Mouse (Mus musculus): ENCODE results near the gene 9830107B12Rik. TPM values are rescaled to one million over a fixed set of nuclear protein-coding genes. Genes with fewer than 3 reads are reported as not detected.

The 9830107B12Rik gene
- total and polyA plus RNA-seq, 2 experiments: not detected

- Histone ChIP-seq H3K27me3 (ENCODE audit: control insufficient read depth, insufficient read depth, low read length) (peaks cover 12% of the 10 kb centered on the region; the same call in 1 of the 2 replicates), H3K9ac (ENCODE audit: low read depth, low read length) (no peak overlapping the region), H3K4me3 (ENCODE audit: insufficient read depth, low read depth, low read length) (peak overlapping the region; percentile 4; the same call in 1 of the 2 replicates), H3K27ac (replicated peaks; ENCODE audit: insufficient read depth, low read depth, low read length) (no peak overlapping the region), H3K36me3 (ENCODE audit: control insufficient read depth, insufficient read depth, low read length) (no peaks in the 10 kb centered on the region), H3K79me2 (ENCODE audit: control insufficient read depth, insufficient read depth, low read length) (no peaks in the 10 kb centered on the region), H3K4me1 (ENCODE audit: control insufficient read depth, insufficient read depth, low read length) (no peaks in the 10 kb centered on the region; the same call in 1 of the 2 replicates)
- DNase-seq (ENCODE audit: extremely low read depth, low read depth, low spot score): peak; percentile 19
- 1% methylated on average over 40 of the region's 41 CpGs for WGBS
- TF ChIP-seq CTCF (IDR thresholded peaks at IDR 0.05; ENCODE audit: low read depth, low read length) (peak; percentile 50), POLR2A (IDR thresholded peaks at IDR 0.05; ENCODE audit: extremely low read depth, insufficient read depth, low read length) (no peak)
These were observed 48.9 kb downstream of the 9830107B12Rik start for GRCm38 (mm10) chr17:48097011-48097742.

GRCm38 (mm10) chr17:48096321-48096720, 49.7 kb downstream of the 9830107B12Rik start:
- 23% methylated on average over 17 of the region's 17 CpGs for WGBS

GRCm38 (mm10) chr17:48095718-48096121, 50.3 kb downstream of the 9830107B12Rik start:
- Histone ChIP-seq H3K27me3 (ENCODE audit: control insufficient read depth, insufficient read depth, low read length) (peaks cover 12% of the 10 kb centered on the region; the same call in 1 of the 2 replicates), H3K36me3 (ENCODE audit: control insufficient read depth, insufficient read depth, low read length) (no peaks in the 10 kb centered on the region), H3K9ac (ENCODE audit: low read depth, low read length) (no peak overlapping the region), H3K4me1 (ENCODE audit: control insufficient read depth, insufficient read depth, low read length) (no peaks in the 10 kb centered on the region; the same call in 1 of the 2 replicates), H3K27ac (replicated peaks; ENCODE audit: insufficient read depth, low read depth, low read length) (no peak overlapping the region), H3K79me2 (ENCODE audit: control insufficient read depth, insufficient read depth, low read length) (no peaks in the 10 kb centered on the region), H3K4me3 (ENCODE audit: insufficient read depth, low read depth, low read length) (no peak overlapping the region)
- DNase-seq (ENCODE audit: extremely low read depth, low read depth, low spot score): no peak
- TF ChIP-seq CTCF (IDR thresholded peaks at IDR 0.05; ENCODE audit: low read depth, low read length) (no peak), POLR2A (IDR thresholded peaks at IDR 0.05; ENCODE audit: extremely low read depth, insufficient read depth, low read length) (no peak)
- WGBS: 17% methylated on average over 26 of the region's 26 CpGs

More at GRCm38 (mm10) chr17:48096321-48096720, 49.7 kb downstream of the 9830107B12Rik start:
- no peak for TF ChIP-seq CTCF (IDR thresholded peaks at IDR 0.05; ENCODE audit: low read depth, low read length)
- TF ChIP-seq POLR2A (IDR thresholded peaks at IDR 0.05; ENCODE audit: extremely low read depth, insufficient read depth, low read length): no peak
- no peak overlapping the region for H3K9ac ChIP-seq (ENCODE audit: low read depth, low read length)
- no peaks in the 10 kb centered on the region for H3K79me2 ChIP-seq (ENCODE audit: control insufficient read depth, insufficient read depth, low read length)
- H3K36me3 ChIP-seq (ENCODE audit: control insufficient read depth, insufficient read depth, low read length): no peaks in the 10 kb centered on the region
- peaks cover 12% of the 10 kb centered on the region; the same call in 1 of the 2 replicates for H3K27me3 ChIP-seq (ENCODE audit: control insufficient read depth, insufficient read depth, low read length)
- no peaks in the 10 kb centered on the region; the same call in 1 of the 2 replicates for H3K4me1 ChIP-seq (ENCODE audit: control insufficient read depth, insufficient read depth, low read length)
- no peak for DNase-seq (ENCODE audit: extremely low read depth, low read depth, low spot score)
- H3K4me3 ChIP-seq (ENCODE audit: insufficient read depth, low read depth, low read length): no peak overlapping the region
- no peak overlapping the region for H3K27ac ChIP-seq (replicated peaks; ENCODE audit: insufficient read depth, low read depth, low read length)

GRCm38 (mm10) chr17:48094820-48095680, 51.0 kb downstream of the 9830107B12Rik start:
- 60% methylated on average over 20 of the region's 20 CpGs for WGBS
- peaks cover 12% of the 10 kb centered on the region; the same call in 1 of the 2 replicates for H3K27me3 ChIP-seq (ENCODE audit: control insufficient read depth, insufficient read depth, low read length)
- TF ChIP-seq CTCF (IDR thresholded peaks at IDR 0.05; ENCODE audit: low read depth, low read length) (no peak), POLR2A (IDR thresholded peaks at IDR 0.05; ENCODE audit: extremely low read depth, insufficient read depth, low read length) (no peak)

GRCm38 (mm10) chr17:48093286-48093817, 52.7 kb downstream of the 9830107B12Rik start:
- no peak for DNase-seq (ENCODE audit: extremely low read depth, low read depth, low spot score)
- WGBS: 69% methylated on average over 5 of the region's 5 CpGs
- Histone ChIP-seq H3K36me3 (ENCODE audit: control insufficient read depth, insufficient read depth, low read length) (no peaks in the 10 kb centered on the region), H3K27me3 (ENCODE audit: control insufficient read depth, insufficient read depth, low read length) (peaks cover 8% of the 10 kb centered on the region; the same call in 1 of the 2 replicates), H3K27ac (replicated peaks; ENCODE audit: insufficient read depth, low read depth, low read length) (no peak overlapping the region), H3K4me3 (ENCODE audit: insufficient read depth, low read depth, low read length) (no peak overlapping the region), H3K79me2 (ENCODE audit: control insufficient read depth, insufficient read depth, low read length) (no peaks in the 10 kb centered on the region), H3K9ac (ENCODE audit: low read depth, low read length) (no peak overlapping the region), H3K4me1 (ENCODE audit: control insufficient read depth, insufficient read depth, low read length) (no peaks in the 10 kb centered on the region; the same call in 1 of the 2 replicates)
- TF ChIP-seq CTCF (IDR thresholded peaks at IDR 0.05; ENCODE audit: low read depth, low read length) (no peak), POLR2A (IDR thresholded peaks at IDR 0.05; ENCODE audit: extremely low read depth, insufficient read depth, low read length) (no peak)

More at GRCm38 (mm10) chr17:48094820-48095680, 51.0 kb downstream of the 9830107B12Rik start:
- Histone ChIP-seq H3K36me3 (ENCODE audit: control insufficient read depth, insufficient read depth, low read length) (no peaks in the 10 kb centered on the region), H3K79me2 (ENCODE audit: control insufficient read depth, insufficient read depth, low read length) (no peaks in the 10 kb centered on the region), H3K4me3 (ENCODE audit: insufficient read depth, low read depth, low read length) (no peak overlapping the region), H3K9ac (ENCODE audit: low read depth, low read length) (no peak overlapping the region), H3K4me1 (ENCODE audit: control insufficient read depth, insufficient read depth, low read length) (no peaks in the 10 kb centered on the region; the same call in 1 of the 2 replicates), H3K27ac (replicated peaks; ENCODE audit: insufficient read depth, low read depth, low read length) (no peak overlapping the region)
- DNase-seq (ENCODE audit: extremely low read depth, low read depth, low spot score): no peak

Measured in liver, adult 2 months (tissue).